Mouse (Mus musculus): ENCODE results near the gene Gpc6. TPM values are rescaled to one million over a fixed set of nuclear protein-coding genes. Genes with fewer than 3 reads are reported as not detected.

The Gpc6 gene
- polyA plus RNA-seq, 1 experiment from 2014 or later: 86.1 TPM

GRCm38 (mm10) chr14:117055134-117055533 lies 130.0 kb downstream of the Gpc6 start:
- H3K9me3 ChIP-seq (ENCODE audit: control insufficient read depth, low read depth, low read length): no peaks in the 10 kb centered on the region
- 35% methylated on average over 2 of the region's 2 CpGs for WGBS
- no peaks in the 10 kb centered on the region for H3K4me1 ChIP-seq (ENCODE audit: control insufficient read depth, insufficient read depth, low read length)
- no peak overlapping the region for H3K4me2 ChIP-seq (replicated peaks; ENCODE audit: low read depth, low read length)
- no peak overlapping the region for H3K4me3 ChIP-seq (ENCODE audit: low read depth, low read length)
- H3K9ac ChIP-seq (replicated peaks; ENCODE audit: low read depth, low read length): no peak overlapping the region
- H3K27ac ChIP-seq (ENCODE audit: low read length): no peak overlapping the region
- no peaks in the 10 kb centered on the region for H3K36me3 ChIP-seq (ENCODE audit: control insufficient read depth, insufficient read depth, low read length)
- no peaks in the 10 kb centered on the region for H3K27me3 ChIP-seq (ENCODE audit: control insufficient read depth, insufficient read depth, low read length)
- no peak for ATAC-seq (ENCODE audit: insufficient number of reproducible peaks, insufficient read depth, low FRiP score, low read depth)

GRCm38 (mm10) chr14:117061078-117061477 lies 136.0 kb downstream of the Gpc6 start:
- Histone ChIP-seq H3K36me3 (ENCODE audit: control insufficient read depth, insufficient read depth, low read length) (no peaks in the 10 kb centered on the region), H3K4me2 (replicated peaks; ENCODE audit: low read depth, low read length) (no peak overlapping the region), H3K27me3 (ENCODE audit: control insufficient read depth, insufficient read depth, low read length) (no peaks in the 10 kb centered on the region), H3K4me1 (ENCODE audit: control insufficient read depth, insufficient read depth, low read length) (no peaks in the 10 kb centered on the region), H3K9ac (replicated peaks; ENCODE audit: low read depth, low read length) (no peak overlapping the region), H3K4me3 (ENCODE audit: low read depth, low read length) (no peak overlapping the region), H3K9me3 (ENCODE audit: control insufficient read depth, low read depth, low read length) (no peaks in the 10 kb centered on the region), H3K27ac (ENCODE audit: low read length) (no peak overlapping the region)
- 55% methylated on average over 2 of the region's 2 CpGs for WGBS
- ATAC-seq (ENCODE audit: insufficient number of reproducible peaks, insufficient read depth, low FRiP score, low read depth): no peak

DNA sequence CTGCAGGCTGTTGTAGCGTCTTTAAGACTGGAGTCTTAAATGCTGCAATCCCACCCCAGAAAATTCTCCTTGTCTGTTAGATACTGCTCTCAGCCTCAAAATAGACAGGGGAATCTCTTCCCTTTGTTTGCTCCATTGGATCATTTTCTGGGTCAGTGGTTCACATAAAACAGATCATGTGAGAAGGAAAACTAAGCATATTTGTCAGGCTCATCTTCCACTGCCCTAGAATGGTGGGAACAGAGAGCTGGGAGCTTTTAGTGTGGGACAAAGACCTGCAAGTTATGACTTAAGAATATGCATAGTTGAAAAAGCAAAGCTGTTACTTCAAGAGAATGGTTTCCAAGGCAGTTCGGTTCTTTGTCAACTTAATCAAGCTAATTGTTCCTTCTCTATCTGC lies 136.4 kb downstream of the Gpc6 start:
- no peak overlapping the region for H3K27ac ChIP-seq (ENCODE audit: low read length)
- no peaks in the 10 kb centered on the region for H3K9me3 ChIP-seq (ENCODE audit: control insufficient read depth, low read depth, low read length)
- no peaks in the 10 kb centered on the region for H3K36me3 ChIP-seq (ENCODE audit: control insufficient read depth, insufficient read depth, low read length)
- WGBS: 83% methylated on average over 2 of the region's 2 CpGs
- no peak overlapping the region for H3K4me2 ChIP-seq (replicated peaks; ENCODE audit: low read depth, low read length)
- H3K4me3 ChIP-seq (ENCODE audit: low read depth, low read length): no peak overlapping the region
- no peak overlapping the region for H3K9ac ChIP-seq (replicated peaks; ENCODE audit: low read depth, low read length)
- ATAC-seq (ENCODE audit: insufficient number of reproducible peaks, insufficient read depth, low FRiP score, low read depth): no peak
- no peaks in the 10 kb centered on the region for H3K4me1 ChIP-seq (ENCODE audit: control insufficient read depth, insufficient read depth, low read length)
- H3K27me3 ChIP-seq (ENCODE audit: control insufficient read depth, insufficient read depth, low read length): no peaks in the 10 kb centered on the region

- no peaks in the 10 kb centered on the region for H3K9me3 ChIP-seq (ENCODE audit: control insufficient read depth, low read depth, low read length)
- H3K4me1 ChIP-seq (ENCODE audit: control insufficient read depth, insufficient read depth, low read length): no peaks in the 10 kb centered on the region
- H3K9ac ChIP-seq (replicated peaks; ENCODE audit: low read depth, low read length): no peak overlapping the region
- H3K4me2 ChIP-seq (replicated peaks; ENCODE audit: low read depth, low read length): no peak overlapping the region
- WGBS: 81% methylated on average over 5 of the region's 5 CpGs
- H3K36me3 ChIP-seq (ENCODE audit: control insufficient read depth, insufficient read depth, low read length): no peaks in the 10 kb centered on the region
- H3K27me3 ChIP-seq (ENCODE audit: control insufficient read depth, insufficient read depth, low read length): no peaks in the 10 kb centered on the region
- no peak overlapping the region for H3K27ac ChIP-seq (ENCODE audit: low read length)
- H3K4me3 ChIP-seq (ENCODE audit: low read depth, low read length): no peak overlapping the region
- no peak for ATAC-seq (ENCODE audit: insufficient number of reproducible peaks, insufficient read depth, low FRiP score, low read depth)
Measured at GRCm38 (mm10) chr14:117068179-117068578, 143.1 kb downstream of the Gpc6 start.

DNA sequence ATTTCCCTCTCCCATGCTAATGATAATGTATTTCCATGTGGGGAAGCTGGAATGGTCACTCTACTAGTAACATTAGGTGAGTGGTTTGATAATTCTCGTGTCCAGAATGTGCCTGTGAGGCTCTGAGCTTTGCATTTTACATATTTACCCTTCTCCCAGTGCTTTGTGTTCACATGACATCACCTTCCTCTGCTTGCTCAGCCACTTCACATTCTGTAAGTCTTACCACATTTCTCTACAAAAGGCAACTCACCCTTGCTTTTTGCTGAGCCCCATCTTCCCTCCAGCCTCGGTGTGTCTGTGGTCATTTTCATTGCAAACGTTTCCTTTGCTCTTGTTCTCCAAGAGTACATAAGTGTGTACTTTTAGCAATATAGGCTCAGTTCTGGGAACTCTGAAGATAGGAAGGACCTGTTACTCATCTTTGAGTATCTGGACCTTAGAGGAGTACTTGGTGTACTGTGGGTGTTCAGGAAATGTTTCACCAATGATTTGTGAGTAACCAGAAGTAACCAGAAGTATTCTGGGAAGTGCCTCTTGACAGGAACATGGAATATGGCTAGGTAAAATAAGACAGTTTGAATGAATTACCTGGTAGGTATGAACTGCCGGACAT lies 145.5 kb downstream of the Gpc6 start:
- Histone ChIP-seq H3K4me1 (ENCODE audit: control insufficient read depth, insufficient read depth, low read length) (no peaks in the 10 kb centered on the region), H3K36me3 (ENCODE audit: control insufficient read depth, insufficient read depth, low read length) (no peaks in the 10 kb centered on the region), H3K9ac (replicated peaks; ENCODE audit: low read depth, low read length) (no peak overlapping the region), H3K4me2 (replicated peaks; ENCODE audit: low read depth, low read length) (no peak overlapping the region), H3K9me3 (ENCODE audit: control insufficient read depth, low read depth, low read length) (no peaks in the 10 kb centered on the region), H3K4me3 (ENCODE audit: low read depth, low read length) (no peak overlapping the region), H3K27me3 (ENCODE audit: control insufficient read depth, insufficient read depth, low read length) (no peaks in the 10 kb centered on the region), H3K27ac (ENCODE audit: low read length) (no peak overlapping the region)
- WGBS: 86% methylated on average over 4 of the region's 4 CpGs
- no peak for ATAC-seq (ENCODE audit: insufficient number of reproducible peaks, insufficient read depth, low FRiP score, low read depth)

DNA sequence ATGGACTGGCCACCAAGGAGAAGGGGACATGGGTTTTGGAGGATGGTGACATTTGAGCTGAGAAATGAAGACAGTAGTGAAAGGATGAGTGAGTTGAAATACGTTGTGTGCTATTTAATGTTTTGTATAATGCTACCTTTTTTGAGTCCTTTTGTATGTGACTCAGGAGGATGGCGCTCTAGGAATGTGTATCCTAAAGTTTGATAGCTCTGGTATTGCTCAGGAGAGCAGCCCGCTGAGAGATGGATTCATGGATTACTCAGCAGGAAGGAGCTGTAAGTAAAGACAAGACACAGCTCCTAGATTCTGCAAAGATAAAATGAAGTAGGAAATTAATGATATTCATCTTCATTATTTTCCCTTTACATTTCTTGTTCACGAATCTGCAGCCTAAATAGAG lies 168.5 kb downstream of the Gpc6 start:
- H3K9me3 ChIP-seq (ENCODE audit: control insufficient read depth, low read depth, low read length): no peaks in the 10 kb centered on the region
- no peak for ATAC-seq (ENCODE audit: insufficient number of reproducible peaks, insufficient read depth, low FRiP score, low read depth)
- no peaks in the 10 kb centered on the region for H3K36me3 ChIP-seq (ENCODE audit: control insufficient read depth, insufficient read depth, low read length)
- H3K27me3 ChIP-seq (ENCODE audit: control insufficient read depth, insufficient read depth, low read length): no peaks in the 10 kb centered on the region
- WGBS: 66% methylated on average over 4 of the region's 4 CpGs
- no peak overlapping the region for H3K4me3 ChIP-seq (ENCODE audit: low read depth, low read length)
- no peak overlapping the region for H3K9ac ChIP-seq (replicated peaks; ENCODE audit: low read depth, low read length)
- H3K4me1 ChIP-seq (ENCODE audit: control insufficient read depth, insufficient read depth, low read length): no peaks in the 10 kb centered on the region
- H3K27ac ChIP-seq (ENCODE audit: low read length): no peak overlapping the region
- H3K4me2 ChIP-seq (replicated peaks; ENCODE audit: low read depth, low read length): no peak overlapping the region

GRCm38 (mm10) chr14:117106900-117107299 lies 181.8 kb downstream of the Gpc6 start:
- WGBS: 83% methylated on average over 4 of the region's 4 CpGs
- no peak overlapping the region for H3K27ac ChIP-seq (ENCODE audit: low read length)
- no peak for ATAC-seq (ENCODE audit: insufficient number of reproducible peaks, insufficient read depth, low FRiP score, low read depth)

DNA sequence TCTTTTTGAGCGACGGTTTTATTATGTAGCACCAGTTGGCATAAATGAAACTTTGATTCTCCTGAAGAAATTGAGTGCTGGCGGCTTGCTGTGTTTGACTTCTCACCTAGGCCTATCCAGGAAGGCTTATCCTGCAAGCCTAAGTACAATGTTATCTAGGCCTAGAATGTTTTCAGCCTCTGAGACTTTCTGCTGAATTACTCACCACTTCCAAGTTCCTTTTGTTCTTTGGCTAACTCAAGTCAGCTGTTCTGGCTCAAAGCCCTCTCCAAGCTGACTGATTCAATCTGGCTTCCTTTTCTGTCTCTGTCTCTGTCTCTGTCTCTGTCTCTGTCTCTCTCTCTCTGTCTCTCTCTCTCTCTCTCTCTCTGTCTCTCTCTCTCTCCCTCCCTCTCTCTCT lies 188.0 kb downstream of the Gpc6 start:
- Histone ChIP-seq H3K9me3 (ENCODE audit: control insufficient read depth, low read depth, low read length) (no peaks in the 10 kb centered on the region), H3K4me3 (ENCODE audit: low read depth, low read length) (no peak overlapping the region), H3K9ac (replicated peaks; ENCODE audit: low read depth, low read length) (no peak overlapping the region), H3K27me3 (ENCODE audit: control insufficient read depth, insufficient read depth, low read length) (no peaks in the 10 kb centered on the region), H3K4me1 (ENCODE audit: control insufficient read depth, insufficient read depth, low read length) (no peaks in the 10 kb centered on the region), H3K27ac (ENCODE audit: low read length) (no peak overlapping the region), H3K4me2 (replicated peaks; ENCODE audit: low read depth, low read length) (no peak overlapping the region), H3K36me3 (ENCODE audit: control insufficient read depth, insufficient read depth, low read length) (no peaks in the 10 kb centered on the region)
- 84% methylated on average over 3 of the region's 3 CpGs for WGBS
- ATAC-seq (ENCODE audit: insufficient number of reproducible peaks, insufficient read depth, low FRiP score, low read depth): no peak

More at GRCm38 (mm10) chr14:117106900-117107299, 181.8 kb downstream of the Gpc6 start:
- Histone ChIP-seq H3K27me3 (ENCODE audit: control insufficient read depth, insufficient read depth, low read length) (no peaks in the 10 kb centered on the region), H3K36me3 (ENCODE audit: control insufficient read depth, insufficient read depth, low read length) (no peaks in the 10 kb centered on the region), H3K4me3 (ENCODE audit: low read depth, low read length) (no peak overlapping the region), H3K9ac (replicated peaks; ENCODE audit: low read depth, low read length) (no peak overlapping the region), H3K4me1 (ENCODE audit: control insufficient read depth, insufficient read depth, low read length) (no peaks in the 10 kb centered on the region), H3K9me3 (ENCODE audit: control insufficient read depth, low read depth, low read length) (no peaks in the 10 kb centered on the region), H3K4me2 (replicated peaks; ENCODE audit: low read depth, low read length) (no peak overlapping the region)

DNA sequence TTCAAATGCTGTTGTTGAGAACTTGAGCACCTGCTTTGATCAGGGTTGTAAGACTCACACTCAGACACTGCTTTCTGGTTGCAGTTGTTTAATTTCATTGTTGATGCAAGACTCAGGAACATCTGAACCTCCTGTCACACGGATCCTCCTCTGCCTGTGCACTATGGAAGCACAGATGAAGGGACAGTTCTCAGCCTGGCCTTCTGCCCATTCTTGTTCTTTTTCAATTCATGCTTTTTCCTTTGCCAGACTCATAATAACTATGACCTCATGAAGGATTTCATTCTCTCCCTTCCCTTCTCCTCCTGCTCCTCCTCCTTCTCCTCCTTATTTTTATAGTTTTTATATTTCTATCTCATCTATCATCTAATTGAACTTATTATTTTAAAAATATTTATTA lies 196.9 kb downstream of the Gpc6 start:
- no peaks in the 10 kb centered on the region for H3K36me3 ChIP-seq (ENCODE audit: control insufficient read depth, insufficient read depth, low read length)
- no peaks in the 10 kb centered on the region for H3K27me3 ChIP-seq (ENCODE audit: control insufficient read depth, insufficient read depth, low read length)
- no peak overlapping the region for H3K27ac ChIP-seq (ENCODE audit: low read length)
- H3K4me1 ChIP-seq (ENCODE audit: control insufficient read depth, insufficient read depth, low read length): 0 out of 2 replicates have a peak, but pooled peaks cover 3% of the 10 kb centered on the region
- no peak overlapping the region for H3K4me2 ChIP-seq (replicated peaks; ENCODE audit: low read depth, low read length)
- no peak overlapping the region for H3K4me3 ChIP-seq (ENCODE audit: low read depth, low read length)
- H3K9ac ChIP-seq (replicated peaks; ENCODE audit: low read depth, low read length): no peak overlapping the region
- H3K9me3 ChIP-seq (ENCODE audit: control insufficient read depth, low read depth, low read length): no peaks in the 10 kb centered on the region
- WGBS: 42% methylated on average over 1 of the region's 1 CpGs
- ATAC-seq (ENCODE audit: insufficient number of reproducible peaks, insufficient read depth, low FRiP score, low read depth): no peak

Data from stomach, embryonic 14.5 days (tissue).